Mouse (Mus musculus) megakaryocyte-erythroid progenitor cell, adult 5-6 weeks (primary cell): ENCODE data around the gene Snd1. TPM values are rescaled to one million over a fixed set of nuclear protein-coding genes. Genes with fewer than 3 reads are reported as not detected.
A peak's percentile ranks its signal among the peaks of the same experiment; 100 is the strongest.

Experiments used
- ATAC-seq: replicated peaks from 2 replicates; pipeline ENCODE4 v1.8.0; 2016; ENCODE audit warnings: mild to moderate bottlenecking, inconsistent platforms; ENCODE audit not compliant: severe bottlenecking, poor library complexity, low FRiP score, low TSS enrichment
- total RNA-seq, 2 experiments: library from RNA; stranded (forward) in 1 of 2; stranded (reverse) in 1 of 2; fragments of 200-1000, 215-1000 nt in 1 of 2; fragments of >200 nt in 1 of 2; fragmentation: Nextera tagmentation in 1 of 2; gene quantifications; 2 replicates each; pipeline ENCODE4 v1.2.3; 2014 to 2017

The Snd1 gene
- total RNA-seq, 2 experiments from 2014 or later = 65.7 to 188 TPM

DNA sequence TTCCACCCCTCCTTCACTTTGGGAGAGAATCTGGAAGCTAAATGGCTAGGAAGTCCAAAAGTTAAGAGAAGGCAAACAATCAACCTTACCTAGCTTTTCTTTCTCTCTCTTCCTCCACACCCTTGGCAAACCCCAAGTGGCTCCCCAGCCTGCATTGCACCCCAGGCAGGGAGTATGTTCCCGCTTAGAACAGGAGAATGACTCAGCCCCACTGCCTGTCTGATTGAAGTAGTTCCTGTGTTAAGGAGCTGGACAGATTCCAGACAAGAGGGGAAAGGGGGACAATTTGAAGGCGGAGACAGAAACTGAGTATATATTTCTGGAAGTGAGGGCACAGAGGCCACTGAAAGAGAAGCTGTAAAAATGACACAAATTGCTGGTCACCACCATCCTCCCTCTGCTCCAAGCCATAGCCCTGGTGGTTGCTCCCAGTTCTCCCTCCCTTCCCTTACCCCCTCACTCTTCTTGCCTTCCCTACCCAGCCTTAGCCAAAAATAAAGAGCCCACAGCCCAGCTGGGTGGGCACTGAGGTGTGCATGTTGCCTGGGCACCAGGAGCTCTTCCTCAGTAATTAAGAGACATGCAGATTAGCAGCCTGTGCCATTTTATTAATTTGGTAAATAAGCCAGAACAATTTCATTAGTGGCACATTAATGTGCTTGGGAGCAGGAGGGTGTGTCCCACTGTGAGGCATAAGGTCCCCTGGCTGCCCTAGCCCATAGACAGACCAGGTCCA lies 392.7 kb downstream of the Snd1 start:
- ATAC-seq = 0 out of 2 replicates have a peak, but pooled peaks have one; percentile 46

DNA sequence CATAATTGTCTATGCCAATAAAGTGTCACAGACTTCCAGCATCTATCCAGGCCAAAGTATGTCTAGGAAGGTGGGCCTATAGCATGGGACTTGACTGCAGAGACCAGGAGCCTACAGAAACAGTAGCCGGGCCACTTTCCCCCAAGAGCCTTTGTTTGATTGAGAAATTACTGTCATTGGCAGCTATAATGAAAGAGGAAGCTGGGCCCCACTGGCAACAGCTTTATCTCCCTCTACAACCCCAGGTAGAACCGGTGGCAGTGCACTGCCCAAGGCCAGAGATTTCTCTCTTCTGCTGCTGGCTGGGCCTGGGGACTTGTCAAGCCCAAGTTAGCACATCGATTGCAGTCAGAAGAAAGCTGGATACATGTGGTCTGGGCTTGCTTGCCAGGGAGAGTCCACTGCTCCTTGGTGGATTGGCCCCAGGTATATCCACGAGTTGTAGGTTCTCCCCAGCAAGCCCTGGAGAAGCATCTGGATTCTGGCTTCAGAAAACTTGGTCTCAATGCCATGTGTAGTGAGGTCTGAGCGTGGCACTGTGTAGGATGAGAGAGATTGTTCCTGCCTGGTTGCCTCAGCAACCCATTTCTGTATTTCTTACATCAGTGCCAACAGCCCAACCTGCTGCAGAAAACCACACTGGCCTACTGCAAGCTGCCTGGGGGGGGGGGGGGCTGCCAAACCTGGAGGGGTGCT lies 396.9 kb downstream of the Snd1 start:
- ATAC-seq = 0 out of 2 replicates have a peak, but pooled peaks have one; percentile 11

DNA sequence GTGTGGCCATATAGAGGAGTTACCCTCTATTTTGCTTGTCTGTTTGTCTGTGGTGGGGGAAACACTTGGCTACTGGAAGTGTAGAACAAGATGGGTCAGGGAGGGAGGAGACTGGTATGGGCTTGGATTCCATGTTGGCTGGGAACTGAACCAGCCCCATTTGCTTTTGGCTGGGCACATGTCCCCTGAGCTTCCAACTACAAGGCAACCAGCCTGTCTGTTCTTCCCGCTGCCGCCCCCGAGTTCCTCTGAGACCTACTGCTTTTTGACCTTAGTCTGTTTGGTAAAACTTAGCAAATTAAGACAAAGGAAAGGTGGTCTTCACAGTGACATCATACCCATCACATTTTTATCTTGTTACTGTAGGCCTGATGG lies 397.5 kb downstream of the Snd1 start:
- ATAC-seq = no peak

DNA sequence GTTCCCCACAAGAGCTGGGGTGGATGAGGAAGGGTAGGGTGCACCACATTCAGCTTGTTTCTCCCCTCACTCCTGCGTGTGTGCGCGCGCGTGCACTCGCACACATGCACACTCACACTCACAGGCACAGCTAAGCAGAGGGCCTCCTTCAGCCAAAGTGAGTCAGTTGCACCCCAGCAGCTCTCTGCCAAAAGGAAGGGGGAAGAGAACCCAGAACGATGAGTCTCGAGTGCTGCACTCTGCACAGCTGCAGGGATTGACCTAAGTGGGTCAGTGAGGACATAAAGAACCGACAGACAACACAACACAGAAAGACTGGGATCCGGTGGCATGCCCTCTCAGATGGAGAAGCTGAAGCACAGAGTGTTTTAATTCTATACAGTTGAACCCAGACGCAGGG lies 399.1 kb downstream of the Snd1 start:
- no peak for ATAC-seq

DNA sequence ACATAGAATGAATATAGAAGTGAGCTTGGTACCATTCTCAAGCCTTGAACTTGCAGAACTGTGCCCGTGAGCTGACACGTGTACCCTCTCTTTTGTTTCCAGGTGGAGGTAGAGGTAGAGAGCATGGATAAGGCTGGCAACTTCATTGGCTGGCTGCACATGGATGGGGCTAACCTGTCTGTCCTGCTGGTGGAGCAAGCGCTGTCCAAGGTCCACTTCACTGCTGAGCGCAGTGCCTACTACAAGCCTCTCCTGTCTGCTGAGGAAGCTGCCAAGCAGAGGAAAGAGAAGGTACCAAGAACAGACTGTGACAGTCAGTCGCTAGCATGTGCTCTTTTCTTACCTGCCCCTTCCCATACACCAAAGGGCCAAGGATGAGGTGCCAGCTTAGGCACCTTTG lies 399.8 kb downstream of the Snd1 start:
- no peak for ATAC-seq

DNA sequence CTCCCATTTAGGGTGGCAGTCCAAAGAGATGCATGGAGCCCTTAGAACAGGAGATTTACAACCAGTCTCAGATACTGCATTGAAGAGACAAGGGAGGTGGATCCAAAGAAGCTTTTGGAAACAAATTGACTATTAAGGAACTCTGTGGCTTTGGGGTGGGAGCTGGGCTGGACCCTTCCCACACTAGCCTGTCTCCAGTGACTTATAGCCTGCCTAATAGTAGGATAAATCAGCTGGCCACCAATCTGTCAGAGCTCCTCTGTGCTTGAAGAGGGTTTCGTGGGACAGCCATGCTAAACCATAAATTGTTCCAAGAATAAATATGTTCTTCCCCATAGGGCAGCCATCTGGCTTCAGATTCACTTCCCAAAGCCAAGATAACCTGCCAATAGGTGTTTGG lies 400.4 kb downstream of the Snd1 start:
- no peak for ATAC-seq

DNA sequence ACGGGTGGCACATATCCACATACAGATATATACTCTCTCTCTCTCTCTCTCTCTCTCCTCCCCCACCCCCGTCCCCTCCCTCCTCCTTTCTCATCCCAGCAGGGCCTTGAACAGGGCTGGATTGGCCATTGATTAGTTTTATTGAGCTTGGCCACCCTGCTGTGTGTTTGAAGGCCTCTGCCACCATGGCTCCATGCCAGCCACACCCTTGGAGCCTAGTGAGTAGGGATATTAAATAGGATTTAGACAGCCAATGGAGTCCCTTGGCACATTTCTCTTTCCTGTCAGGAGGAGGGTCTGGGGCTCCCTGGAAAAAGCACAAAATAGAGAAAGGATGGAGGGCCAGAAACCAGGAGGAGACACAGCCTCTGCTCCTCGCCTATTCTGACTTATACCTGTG lies 401.6 kb downstream of the Snd1 start:
- ATAC-seq = no peak

DNA sequence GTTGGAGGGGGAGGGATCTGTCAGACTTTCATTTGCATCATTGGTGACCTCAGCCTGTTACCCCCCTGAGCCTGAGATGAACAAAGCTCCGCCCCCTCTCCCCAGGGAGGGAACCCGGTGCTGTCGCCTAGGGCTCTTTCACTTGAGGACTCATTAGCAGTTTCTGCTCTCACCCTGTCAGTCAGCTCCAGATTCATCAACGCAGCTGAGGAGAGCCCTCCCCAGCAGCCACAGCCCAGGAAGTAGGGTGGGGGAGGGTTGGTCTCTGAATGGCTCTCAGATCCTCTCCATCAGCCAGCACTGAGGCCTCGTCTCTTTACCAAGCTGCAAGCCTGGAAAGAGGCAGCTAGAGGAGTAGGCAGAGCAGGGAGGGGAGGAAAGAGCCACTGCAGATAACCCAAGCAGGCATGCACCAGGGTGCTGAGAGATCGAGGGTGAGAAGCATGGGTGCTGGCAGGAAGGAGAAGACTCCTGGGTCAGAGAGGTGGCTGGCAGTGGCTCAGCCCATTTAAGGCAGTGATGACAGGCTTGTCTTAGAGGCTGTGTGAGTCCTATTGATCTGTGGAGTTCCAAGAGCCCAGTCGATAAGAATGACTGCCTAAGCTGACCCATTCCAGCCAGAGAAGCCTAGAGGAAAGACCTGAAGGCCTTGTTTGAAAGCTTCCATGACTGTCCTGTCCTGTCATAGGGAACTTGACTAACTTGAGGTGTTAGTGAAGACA lies 403.2 kb downstream of the Snd1 start:
- no peak for ATAC-seq

DNA sequence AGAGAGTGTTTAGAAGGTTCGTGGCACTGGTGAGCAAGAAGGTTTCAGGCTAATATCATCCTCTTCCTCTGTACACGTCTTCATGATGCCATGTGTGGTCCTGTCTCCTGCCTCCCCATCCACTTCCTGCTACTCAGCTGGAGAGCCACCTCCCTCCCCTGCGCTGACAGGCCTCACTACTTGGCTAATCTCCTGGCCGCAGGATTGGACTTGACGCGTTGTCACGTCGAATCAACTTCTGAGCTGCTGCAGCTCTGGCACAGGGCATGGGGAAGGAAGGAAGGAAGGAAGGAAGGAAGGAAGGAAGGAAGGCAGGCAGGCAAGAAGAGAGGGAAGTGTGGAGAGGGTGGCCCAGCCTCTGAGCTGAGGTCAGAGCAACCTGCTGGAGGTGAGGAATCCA lies 404.4 kb downstream of the Snd1 start:
- no peak for ATAC-seq

DNA sequence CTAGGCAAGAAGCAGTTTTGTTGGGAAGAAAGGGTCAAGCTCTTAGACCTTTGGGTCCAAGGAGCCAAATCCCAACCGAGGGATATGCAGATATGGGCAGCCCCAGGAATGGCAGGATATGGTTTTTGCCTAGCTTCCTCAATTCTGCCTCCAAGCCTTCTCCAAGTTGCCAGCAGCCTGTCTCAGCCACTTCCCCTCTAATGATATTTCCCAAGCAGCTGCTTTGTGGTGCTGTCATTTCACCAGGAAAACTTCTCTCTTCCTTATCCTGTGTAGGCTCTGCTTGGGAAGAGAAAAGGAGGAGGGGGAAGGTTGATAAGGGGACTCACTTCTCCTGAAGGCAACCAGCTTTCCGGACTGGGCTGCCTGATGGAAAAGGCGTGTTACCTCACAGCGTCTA lies 406.0 kb downstream of the Snd1 start:
- no peak for ATAC-seq

DNA sequence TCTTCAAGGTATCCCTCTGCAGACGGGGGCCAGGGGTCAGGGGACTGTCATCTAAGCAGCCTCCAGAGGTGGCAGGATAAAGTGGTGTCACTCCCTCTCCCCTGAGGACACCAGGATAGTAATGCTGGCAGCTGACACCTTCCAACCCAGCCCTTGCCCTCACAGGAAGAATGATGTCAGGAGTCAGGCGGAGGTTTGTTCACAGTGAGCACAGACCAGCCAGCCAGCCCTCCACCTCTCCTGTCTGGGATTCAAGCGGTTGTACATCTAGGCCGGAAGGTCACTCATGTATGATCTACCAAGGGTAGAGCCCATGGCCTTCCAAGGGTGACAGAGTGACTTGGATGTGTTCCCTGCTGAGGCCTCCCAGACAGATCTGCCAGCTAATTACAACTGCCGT lies 408.6 kb downstream of the Snd1 start:
- no peak for ATAC-seq

DNA sequence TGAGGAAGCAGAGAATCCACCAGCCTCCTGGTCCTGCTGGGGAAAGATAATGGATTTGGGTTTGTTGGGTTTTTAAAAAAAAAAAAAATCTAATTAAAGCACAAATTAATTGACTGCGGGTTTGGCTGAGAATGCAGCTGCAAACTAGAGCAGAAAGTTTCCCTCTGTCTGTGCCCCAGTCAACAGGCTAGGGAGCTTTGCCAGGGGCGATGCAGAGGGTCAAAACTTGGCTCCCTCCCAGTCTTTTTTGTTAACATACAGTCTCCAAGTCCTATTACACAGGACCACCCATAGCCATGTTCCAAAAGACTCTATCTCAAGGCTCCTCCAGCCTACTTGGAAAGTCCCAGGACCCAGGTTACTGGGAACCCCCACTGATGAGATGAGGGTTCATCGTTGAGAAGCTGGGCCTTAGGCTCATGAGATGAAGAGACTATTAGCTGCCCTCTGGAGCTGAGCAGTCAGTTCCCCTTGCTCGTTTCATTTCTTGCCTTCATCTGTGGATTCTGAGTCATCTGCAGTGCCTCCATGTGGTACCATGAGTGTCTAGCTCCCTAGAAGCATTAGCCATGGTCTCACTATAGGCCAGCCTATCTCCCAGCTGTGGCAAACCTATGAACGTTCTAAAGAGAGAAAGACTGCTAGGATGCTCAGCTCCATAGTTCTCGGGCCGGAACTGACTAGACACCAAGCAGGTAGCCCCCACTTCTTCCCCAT lies 411.9 kb downstream of the Snd1 start:
- no peak for ATAC-seq

DNA sequence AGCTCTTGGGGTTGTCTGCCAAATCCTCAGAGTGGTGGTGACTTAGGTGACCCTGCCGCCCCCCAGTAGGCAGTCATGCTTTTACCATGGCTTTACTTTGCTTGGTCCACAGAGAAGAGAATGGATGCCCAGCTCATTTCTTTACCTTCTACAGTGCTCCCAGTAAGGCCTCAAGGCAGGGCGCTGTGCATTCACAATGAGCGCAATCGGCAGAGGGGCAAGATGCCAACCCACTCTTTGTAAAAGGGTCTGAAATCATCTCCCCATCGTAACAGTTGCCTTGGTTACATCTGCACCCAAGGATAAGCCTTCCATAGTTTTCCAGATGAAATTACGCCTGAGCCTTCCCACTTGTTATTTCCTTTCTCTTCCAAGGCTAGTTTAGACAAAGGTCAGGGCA lies 415.5 kb downstream of the Snd1 start:
- no peak for ATAC-seq

DNA sequence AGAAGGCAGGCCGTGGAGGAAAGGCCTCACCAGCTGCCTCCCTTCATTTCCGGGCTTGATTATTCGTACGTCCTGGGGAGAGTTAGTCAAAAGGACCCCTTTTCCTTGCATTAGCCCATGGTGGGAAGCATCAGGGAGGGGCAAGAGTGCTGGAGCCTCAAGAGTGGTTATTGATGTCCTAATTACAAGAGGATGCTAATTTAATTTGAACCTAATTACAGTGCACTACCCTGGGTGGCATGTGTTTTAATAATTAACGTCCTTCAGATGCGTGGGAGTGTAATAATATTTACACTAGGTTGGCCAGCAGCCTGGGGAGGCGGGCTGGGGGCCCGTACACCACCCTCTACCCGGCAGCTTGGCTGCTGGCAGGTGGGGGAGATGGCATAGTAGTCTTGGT lies 416.5 kb downstream of the Snd1 start:
- no peak for ATAC-seq

DNA sequence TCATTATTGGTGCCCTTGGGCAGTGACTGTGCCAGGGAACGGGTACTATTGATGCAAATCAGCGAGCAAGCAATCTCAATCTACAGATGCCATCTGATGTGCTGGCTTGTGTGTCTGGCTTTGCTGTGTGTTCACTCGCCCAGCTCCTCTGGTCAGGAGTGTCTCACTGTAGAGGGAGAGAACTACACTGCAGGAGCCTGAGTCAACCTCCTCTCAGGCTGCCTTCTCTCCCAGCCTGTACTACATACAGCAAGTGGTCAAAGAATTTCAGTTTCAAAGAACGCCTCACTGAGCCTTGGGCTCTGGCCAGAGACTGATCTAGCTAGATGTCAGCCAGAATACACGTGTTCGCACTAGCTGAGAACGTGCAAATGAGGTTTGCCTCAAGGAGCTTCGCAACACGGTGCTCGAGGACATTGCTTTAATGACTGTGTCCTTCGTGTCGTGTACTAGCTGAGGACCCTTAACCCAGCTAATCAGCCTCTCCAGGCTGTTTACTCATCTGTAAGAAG lies 420.1 kb downstream of the Snd1 start:
- no peak for ATAC-seq

DNA sequence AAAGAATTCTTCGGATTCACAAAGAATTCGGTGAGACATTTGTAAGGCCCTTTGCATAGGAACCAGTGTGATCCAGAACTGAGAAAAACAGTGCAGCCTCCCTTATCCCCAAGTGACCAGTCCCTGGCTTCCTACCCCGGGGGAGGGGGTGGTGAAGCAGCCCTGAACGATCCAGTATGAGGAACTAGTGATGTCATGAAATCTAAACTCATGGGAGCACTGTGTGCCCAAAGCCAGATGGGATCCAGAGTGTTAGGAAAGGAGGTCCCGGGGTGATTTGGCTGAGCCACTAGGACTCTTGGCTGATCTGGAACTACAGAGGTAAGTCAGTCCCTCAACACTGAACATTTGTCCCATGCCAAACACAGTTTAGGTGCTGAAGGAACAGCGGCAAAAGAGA lies 420.8 kb downstream of the Snd1 start:
- no peak for ATAC-seq

DNA sequence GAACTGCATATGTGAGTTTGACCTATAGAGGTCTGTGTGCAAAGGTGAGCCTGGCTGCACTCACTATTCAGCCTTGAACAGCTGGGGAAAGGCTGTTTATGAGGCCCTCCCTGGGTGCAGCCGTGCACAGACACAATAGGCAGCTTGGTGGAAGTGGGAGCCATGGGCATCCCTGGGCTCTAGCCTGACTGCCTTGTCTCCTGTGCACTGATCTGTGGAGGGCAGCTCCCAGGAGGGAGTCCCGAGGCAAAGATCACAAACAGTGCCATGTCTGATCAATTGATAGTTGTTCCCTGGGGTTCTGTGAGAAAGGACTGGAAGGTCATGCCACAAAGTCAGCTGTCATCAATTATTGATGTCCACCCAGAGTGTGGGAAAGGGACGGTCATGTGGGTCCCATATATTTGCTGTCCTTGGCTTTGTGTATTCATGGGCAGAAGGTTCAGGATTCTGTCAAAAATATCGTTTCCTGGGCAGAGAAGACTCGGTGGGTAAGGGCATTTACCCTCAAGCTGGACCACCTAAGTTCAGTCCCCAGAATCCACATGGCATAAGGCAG lies 421.9 kb downstream of the Snd1 start:
- ATAC-seq = no peak

DNA sequence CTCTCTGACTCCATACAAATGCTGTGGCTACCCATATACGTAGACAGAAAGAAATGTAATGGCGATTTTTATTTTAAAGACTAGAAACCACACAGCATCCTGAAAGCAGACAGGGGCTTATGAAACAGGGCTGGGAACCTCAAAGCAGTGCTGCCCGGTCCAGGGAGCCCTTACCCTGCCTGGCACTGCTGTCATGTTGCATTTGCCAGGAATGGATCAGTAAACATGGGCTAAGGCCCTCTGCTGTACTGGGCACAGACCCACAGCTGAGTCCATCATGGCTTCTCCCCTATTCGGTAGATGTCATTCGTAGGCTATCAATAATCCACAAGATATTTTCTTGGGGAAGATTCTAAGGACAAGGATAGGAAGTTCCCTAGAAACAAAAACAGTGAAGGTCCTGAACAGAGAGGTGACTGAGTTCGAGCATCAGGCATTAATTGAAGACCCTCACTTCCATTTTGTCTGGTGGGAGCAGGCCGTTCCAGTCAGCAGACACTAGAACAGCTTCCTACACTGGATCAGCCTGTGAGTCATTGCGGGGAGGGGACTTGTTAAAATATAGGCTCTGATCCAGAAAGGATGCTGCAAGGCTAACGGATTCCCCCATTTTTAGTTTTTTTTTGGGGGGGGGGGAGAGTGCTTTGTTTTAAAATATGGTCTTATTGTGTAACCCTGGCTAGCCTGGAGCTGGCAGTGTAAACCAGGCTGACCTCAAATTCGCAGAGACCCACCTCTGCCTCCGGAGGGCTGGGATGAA lies 422.6 kb downstream of the Snd1 start:
- no peak for ATAC-seq

DNA sequence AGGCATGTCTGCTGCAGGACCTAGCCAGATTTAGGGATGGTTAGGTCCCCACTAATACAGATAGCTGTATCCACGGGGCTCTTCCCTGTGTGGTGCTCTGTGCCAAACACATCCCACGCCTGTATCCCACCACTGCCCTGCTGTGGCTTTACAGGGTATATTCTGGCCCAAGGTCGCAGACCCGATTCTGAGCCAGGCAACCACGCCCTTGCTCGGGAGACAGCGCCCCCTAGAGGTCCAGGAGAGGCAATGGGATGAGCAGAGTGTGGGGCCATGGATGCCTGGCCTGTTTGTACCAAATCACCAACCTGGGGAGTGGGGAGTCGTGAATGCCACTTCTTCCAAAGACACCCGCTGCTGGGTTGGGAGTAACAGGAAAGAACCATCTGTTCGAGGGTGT lies 423.9 kb downstream of the Snd1 start:
- peak; percentile 71 for ATAC-seq
